Mouse (Mus musculus): ENCODE results near the gene Faap20. TPM values are rescaled to one million over a fixed set of nuclear protein-coding genes. Genes with fewer than 3 reads are reported as not detected.

The Faap20 gene
- 10 to 100 TPM; 28.0 to 29.5 TPM for total RNA-seq (2021)
- long read RNA-seq, experiment 1, transcript Faap20-201 (3 exons, 1,479 nt), result minor isoform, 19 of 48 reads
- long read RNA-seq, experiment 1, transcript Faap20-210 (4 exons, 1,076 nt), result major isoform, 20 of 48 reads
- long read RNA-seq, experiment 1, partial matches to known transcripts, result 1 of 48 reads
- long read RNA-seq, experiment 1, other reads (novel, unspliced or antisense), result 4 of 48 reads
- long read RNA-seq, experiment 2, transcript Faap20-201 (3 exons, 1,479 nt), result major isoform, 14 of 27 reads
- long read RNA-seq, experiment 2, transcript Faap20-210 (4 exons, 1,076 nt), result minor isoform, 6 of 27 reads
- long read RNA-seq, experiment 2, partial matches to known transcripts, result 0 of 27 reads
- long read RNA-seq, experiment 2, other reads (novel, unspliced or antisense), result 7 of 27 reads

- peak; percentile 72 to 86 for DNase-seq (ENCODE audit: low spot score in 2 of 2)
Measured at GRCm38 (mm10) chr4:155249648-155250351, at the start of gene Faap20. Gene Faap20, plus strand, starts transcription at chr4:155249802.

- no peak for DNase-seq (ENCODE audit: low spot score in 2 of 2)
Measured at GRCm38 (mm10) chr4:155200861-155201390, 48.7 kb upstream of the Faap20 start.

- DNase-seq (ENCODE audit: low spot score in 2 of 2), result no peak
Measured at GRCm38 (mm10) chr4:155201764-155202163, 47.8 kb upstream of the Faap20 start.

GRCm38 (mm10) chr4:155205919-155206318 is 43.7 kb upstream of the Faap20 start:
- no peak for DNase-seq (ENCODE audit: low spot score in 2 of 2)

GRCm38 (mm10) chr4:155206498-155206897 is 43.1 kb upstream of the Faap20 start:
- DNase-seq (ENCODE audit: low spot score in 2 of 2), result no peak

GRCm38 (mm10) chr4:155207841-155208240 is 41.8 kb upstream of the Faap20 start:
- DNase-seq (ENCODE audit: low spot score in 2 of 2), result no peak

GRCm38 (mm10) chr4:155208613-155209012 is 41.0 kb upstream of the Faap20 start:
- DNase-seq (ENCODE audit: low spot score in 2 of 2), result no peak

GRCm38 (mm10) chr4:155209079-155209478 is 40.5 kb upstream of the Faap20 start:
- DNase-seq (ENCODE audit: low spot score in 2 of 2), result no peak

- no peak for DNase-seq (ENCODE audit: low spot score in 2 of 2)
Measured at GRCm38 (mm10) chr4:155209494-155209893, 40.1 kb upstream of the Faap20 start.

- no peak for DNase-seq (ENCODE audit: low spot score in 2 of 2)
Measured at GRCm38 (mm10) chr4:155213052-155213751, 36.4 kb upstream of the Faap20 start.

GRCm38 (mm10) chr4:155213752-155214054 is 35.9 kb upstream of the Faap20 start:
- no peak for DNase-seq (ENCODE audit: low spot score in 2 of 2)

GRCm38 (mm10) chr4:155214188-155214587 is 35.4 kb upstream of the Faap20 start:
- no peak for DNase-seq (ENCODE audit: low spot score in 2 of 2)

- DNase-seq (ENCODE audit: low spot score in 2 of 2), result no peak
Measured at GRCm38 (mm10) chr4:155214793-155215192, 34.8 kb upstream of the Faap20 start.

GRCm38 (mm10) chr4:155215203-155215602 is 34.4 kb upstream of the Faap20 start:
- DNase-seq (ENCODE audit: low spot score in 2 of 2), result no peak

GRCm38 (mm10) chr4:155215773-155216630 is 33.6 kb upstream of the Faap20 start:
- peak; percentile 62 to 66 for DNase-seq (ENCODE audit: low spot score in 2 of 2)

- DNase-seq (ENCODE audit: low spot score in 2 of 2), result no peak
Measured at GRCm38 (mm10) chr4:155217241-155218103, 32.1 kb upstream of the Faap20 start.

GRCm38 (mm10) chr4:155218104-155218732 is 31.4 kb upstream of the Faap20 start:
- DNase-seq (ENCODE audit: low spot score in 2 of 2), result no peak

- DNase-seq (ENCODE audit: low spot score in 2 of 2), result no peak
Measured at GRCm38 (mm10) chr4:155219271-155220212, 30.1 kb upstream of the Faap20 start.
